Mouse (Mus musculus) heart, postnatal 0 days (tissue): Measurements from ENCODE around the gene Zfp385b. TPM values are rescaled to one million over a fixed set of nuclear protein-coding genes. Genes with fewer than 3 reads are reported as not detected.

Source experiments
- ATAC-seq: fragments of 200-750 bp; cut with Nextera tagmentation; 2 replicates; pipeline ENCODE4 v1.8.0; 2017; ENCODE audit warnings: low read depth, moderate number of reproducible peaks, moderate library complexity; ENCODE audit not compliant: insufficient read depth
- DNase-seq: peaks from one replicate; pipeline ENCODE4 v3.0.0-alpha.2; 2016; ENCODE audit warnings: low spot score
- H3K27ac ChIP-seq: fragments of 300-500 bp; sonication (generic); 2 replicates; pipeline ENCODE4 v1.5.1; 2014; ENCODE audit warnings: low read depth, mild to moderate bottlenecking
- H3K27me3 ChIP-seq: fragments of 300-500 bp; sonication (generic); 2 replicates; pipeline ENCODE4 v1.6.1; 2014; ENCODE audit warnings: low read length, mixed read lengths; ENCODE audit not compliant: control insufficient read depth, insufficient read depth
- H3K36me3 ChIP-seq: fragments of 300-500 bp; sonication (generic); replicated peaks from 2 replicates; pipeline ENCODE4 v1.6.1; 2014; ENCODE audit warnings: low read length, mixed read lengths; ENCODE audit not compliant: control insufficient read depth, insufficient read depth
- H3K4me1 ChIP-seq: fragments of 300-500 bp; sonication (generic); 2 replicates; pipeline ENCODE4 v1.6.1; 2014; ENCODE audit warnings: antibody characterized with exemption; ENCODE audit not compliant: control insufficient read depth, insufficient read depth
- H3K4me2 ChIP-seq: fragments of 300-500 bp; sonication (generic); 2 replicates; pipeline ENCODE4 v1.6.1; 2014; ENCODE audit warnings: low read depth, mild to moderate bottlenecking, low read length, moderate library complexity
- H3K4me3 ChIP-seq: fragments of 300-500 bp; sonication (generic); 2 replicates; pipeline ENCODE4 v1.5.1; 2014; ENCODE audit warnings: low read depth, low read length
- H3K9ac ChIP-seq: fragments of 300-500 bp; sonication (generic); replicated peaks from 2 replicates; pipeline ENCODE4 v1.6.1; 2014; ENCODE audit warnings: low read depth, low read length, mixed read lengths
- H3K9me3 ChIP-seq: fragments of 300-500 bp; sonication (generic); replicated peaks from 2 replicates; pipeline ENCODE4 v1.6.1; 2016; ENCODE audit warnings: low read length; ENCODE audit not compliant: control insufficient read depth
- CTCF ChIP-seq: IDR thresholded peaks from 2 replicates; pipeline ENCODE4 v1.5.1; 2016; ENCODE audit warnings: antibody characterized with exemption, control low read depth, low read depth
- EP300 ChIP-seq: IDR thresholded peaks from 2 replicates; pipeline ENCODE4 v1.6.1; 2016; ENCODE audit warnings: antibody characterized with exemption, low read depth
- WGBS: fragments of 180-500 bp; shearing (Covaris S2); extraction: QIAGEN DNeasy Blood & Tissue Kit; methylation state at CpG from one replicate; pipeline ENCODE4 v1.1.7; 2014; 5-methylcytosine and 5-hydroxymethylcytosine counted together
- polyA plus RNA-seq: library from polyadenylated mRNA; unstranded; fragments of >200 nt; fragmentation: Nextera tagmentation; extraction: Ambion mirVana; gene quantifications from 2 replicates; pipeline ENCODE4 v1.2.1, GENCODE M21; 2015
- total RNA-seq: library from RNA; depleted of rRNA; stranded (reverse); fragments of >200 nt; gene quantifications from 2 replicates; pipeline ENCODE4 v1.2.3, GENCODE M21; 2014; ENCODE audit warnings: low replicate concordance

The Zfp385b gene
- total and polyA plus RNA-seq, 2 experiments from 2014 or later, result 1.8 to 4.2 TPM

GRCm38 (mm10) chr2:77555980-77556379 is 263.5 kb downstream of the Zfp385b start:
- ATAC-seq (no peak), DNase-seq (no peak)
- TF ChIP-seq CTCF, result no peak
- TF ChIP-seq EP300, result no peak
- Histone ChIP-seq H3K4me1 (peaks cover 12% of the 10 kb centered on the region; the same call in 1 of the 2 replicates), H3K4me3 (no peak overlapping the region), H3K27me3 (no peaks in the 10 kb centered on the region), H3K9ac (no peak overlapping the region), H3K4me2 (no peak overlapping the region), H3K9me3 (no peaks in the 10 kb centered on the region), H3K27ac (no peak overlapping the region), H3K36me3 (no peaks in the 10 kb centered on the region)
- WGBS, result 83% methylated on average over 7 of the region's 7 CpGs

GRCm38 (mm10) chr2:77552675-77553074 is 266.8 kb downstream of the Zfp385b start:
- Histone ChIP-seq H3K4me2 (no peak overlapping the region), H3K4me3 (no peak overlapping the region), H3K4me1 (peaks cover 12% of the 10 kb centered on the region; the same call in 1 of the 2 replicates), H3K27me3 (no peaks in the 10 kb centered on the region), H3K36me3 (no peaks in the 10 kb centered on the region), H3K27ac (no peak overlapping the region), H3K9me3 (no peaks in the 10 kb centered on the region), H3K9ac (no peak overlapping the region; the same call in 1 of the 2 replicates)
- DNase-seq, result no peak
- ATAC-seq, result no peak
- no peak for TF ChIP-seq EP300
- TF ChIP-seq CTCF, result no peak
- WGBS, result 64% methylated on average over 8 of the region's 8 CpGs

- no peak overlapping the region for H3K4me3 ChIP-seq
- 25% methylated on average over 1 of the region's 1 CpGs for WGBS
- TF ChIP-seq EP300, result no peak
- TF ChIP-seq CTCF, result no peak
Observed at GRCm38 (mm10) chr2:77543388-77543787, 276.1 kb downstream of the Zfp385b start.

GRCm38 (mm10) chr2:77542605-77543004 is 276.8 kb downstream of the Zfp385b start:
- Histone ChIP-seq H3K27me3 (no peaks in the 10 kb centered on the region), H3K9me3 (no peaks in the 10 kb centered on the region), H3K4me3 (no peak overlapping the region), H3K4me2 (no peak overlapping the region), H3K27ac (peak overlapping the region; percentile 62), H3K4me1 (no peaks in the 10 kb centered on the region), H3K36me3 (no peaks in the 10 kb centered on the region), H3K9ac (no peak overlapping the region)
- WGBS, result 16% methylated on average over 2 of the region's 2 CpGs
- TF ChIP-seq EP300 (peak; percentile 27; the same call in 1 of the 2 replicates), CTCF (no peak)
- DNase-seq (peak; percentile 75), ATAC-seq (peak; percentile 89)

More at GRCm38 (mm10) chr2:77543388-77543787, 276.1 kb downstream of the Zfp385b start:
- Histone ChIP-seq H3K9me3 (no peaks in the 10 kb centered on the region), H3K4me2 (no peak overlapping the region), H3K27ac (peak overlapping the region; percentile 62), H3K9ac (no peak overlapping the region), H3K27me3 (no peaks in the 10 kb centered on the region), H3K36me3 (no peaks in the 10 kb centered on the region), H3K4me1 (no peaks in the 10 kb centered on the region)
- DNase-seq (no peak), ATAC-seq (no peak)

GRCm38 (mm10) chr2:77541681-77542080 is 277.8 kb downstream of the Zfp385b start:
- DNase-seq, result no peak
- Histone ChIP-seq H3K4me2 (no peak overlapping the region), H3K9ac (no peak overlapping the region), H3K9me3 (no peaks in the 10 kb centered on the region), H3K36me3 (no peaks in the 10 kb centered on the region), H3K4me1 (no peaks in the 10 kb centered on the region), H3K27me3 (no peaks in the 10 kb centered on the region), H3K27ac (peak overlapping the region; percentile 59), H3K4me3 (no peak overlapping the region)
- no peak for ATAC-seq
- no peak for TF ChIP-seq EP300
- no peak for TF ChIP-seq CTCF
- WGBS, result 44% methylated on average over 4 of the region's 4 CpGs

GRCm38 (mm10) chr2:77540860-77541259 is 278.6 kb downstream of the Zfp385b start:
- ATAC-seq (no peak), DNase-seq (no peak)
- H3K4me2 ChIP-seq, result no peak overlapping the region
- no peaks in the 10 kb centered on the region for H3K4me1 ChIP-seq
- H3K27ac ChIP-seq, result no peak overlapping the region
- no peaks in the 10 kb centered on the region for H3K36me3 ChIP-seq
- WGBS, result 80% methylated on average over 3 of the region's 3 CpGs
- H3K9me3 ChIP-seq, result no peaks in the 10 kb centered on the region
- no peak overlapping the region for H3K4me3 ChIP-seq
- H3K9ac ChIP-seq, result no peak overlapping the region
- no peak for TF ChIP-seq EP300
- TF ChIP-seq CTCF, result no peak
- H3K27me3 ChIP-seq, result no peaks in the 10 kb centered on the region
